Mouse (Mus musculus) naive thymus-derived CD4-positive, alpha-beta T cell, adult 5 months (primary cell): Measurements from ENCODE around the gene Mael. TPM values are rescaled to one million over a fixed set of nuclear protein-coding genes. Genes with fewer than 3 reads are reported as not detected.

Source experiments
- polyA plus RNA-seq: library from polyadenylated mRNA; unstranded; fragments of 100-300 nt; shearing (Covaris generic); gene quantifications from one replicate; pipeline ENCODE4 v1.2.1, GENCODE M21; 2017

Gene Mael
- polyA plus RNA-seq: not detected

DNA sequence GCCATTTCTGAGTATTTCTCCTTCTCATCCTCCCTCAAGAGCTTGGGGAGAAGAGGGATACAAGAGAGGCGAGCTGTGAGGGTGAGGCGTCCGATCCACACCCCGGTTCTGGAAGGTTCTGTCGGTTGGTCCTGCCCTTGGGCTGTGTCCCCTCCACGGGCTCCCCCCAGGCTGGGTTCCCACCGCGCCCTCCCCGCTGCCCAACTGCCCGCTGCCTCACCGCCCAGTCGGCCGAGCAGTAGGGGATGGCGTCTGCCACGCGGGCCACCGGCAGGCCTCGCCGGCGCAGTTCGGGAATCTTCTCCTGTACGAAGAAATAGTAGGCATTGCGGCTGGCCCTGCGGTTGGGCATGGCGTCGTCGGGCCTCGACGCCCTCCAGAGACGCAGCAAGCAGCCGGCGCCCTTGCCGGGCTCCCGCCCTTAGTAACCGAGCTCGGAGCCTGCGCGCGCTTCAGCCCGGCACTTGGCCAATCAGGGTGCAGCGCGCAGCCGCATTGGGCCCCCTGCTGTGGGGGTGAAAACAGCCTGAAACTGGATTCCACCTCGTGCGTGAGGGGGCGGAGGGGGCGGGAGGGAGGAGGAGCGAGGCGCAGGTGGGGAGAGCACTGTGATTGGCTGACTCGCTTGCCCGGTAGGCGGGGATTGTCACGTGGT is at the start of gene Mael:
Mael (minus strand) TSS at position 433 of the 655 bp plus-strand sequence.

DNA sequence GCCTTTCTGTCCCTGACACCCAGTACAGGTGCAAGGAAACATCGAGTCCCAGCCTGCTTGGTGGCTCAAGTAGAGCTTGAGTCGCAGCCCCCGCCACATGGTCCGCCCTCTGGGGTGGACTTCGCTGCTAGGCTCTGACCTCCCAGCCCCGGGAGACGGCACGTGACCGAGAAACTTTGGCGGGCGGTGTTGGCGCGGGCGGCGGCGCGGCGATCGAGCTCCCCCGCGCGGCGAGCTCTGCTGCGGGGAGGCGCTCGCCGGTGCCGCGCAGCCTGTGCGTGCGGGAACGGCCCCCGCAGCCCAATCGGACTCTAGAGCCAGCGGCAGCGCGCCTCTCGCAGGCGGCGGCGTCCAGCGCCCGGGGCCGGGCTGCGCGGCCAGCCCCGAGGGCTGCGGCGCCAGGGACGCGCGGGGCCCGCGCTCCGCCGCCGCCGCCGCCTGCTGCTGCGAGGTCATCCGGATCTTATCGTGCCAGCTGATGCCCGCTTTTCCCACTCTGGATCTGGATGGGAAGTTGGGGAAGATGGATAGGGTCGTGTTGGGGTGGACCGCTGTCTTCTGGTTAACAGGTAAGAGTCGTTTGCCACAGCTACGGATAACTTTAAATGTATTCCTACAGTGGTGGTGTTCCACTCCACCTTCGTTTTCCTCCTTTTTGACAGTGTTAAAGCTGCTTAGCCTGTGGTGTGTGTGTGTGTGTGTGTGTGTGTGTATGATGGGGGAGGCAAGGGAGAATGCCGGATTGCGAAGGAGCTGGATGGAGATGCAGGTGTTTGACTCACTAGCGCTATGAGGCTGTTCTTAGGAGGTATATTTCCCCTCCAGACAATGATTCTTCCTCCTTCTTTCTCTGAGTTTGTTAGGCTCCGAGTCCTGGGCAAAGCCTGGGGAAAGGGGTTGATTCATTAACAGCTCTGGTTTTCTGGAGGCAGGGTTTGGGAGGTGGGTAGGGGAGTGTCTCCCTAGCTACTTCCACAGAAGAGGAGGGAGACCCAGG is 15.6 kb upstream of the Mael start, which contains the start of gene Ildr2:
Ildr2 (plus strand) TSS at position 242 of the 997 bp plus-strand sequence.

Other genes with a start within 250 kb of the Mael start
- 39.8 TPM for gene Pou2f1, start 236.1 kb downstream of the Mael start, polyA plus RNA-seq
- gene Dusp27, start 110.8 kb downstream of the Mael start, polyA plus RNA-seq: not detected
- not detected for gene Gpa33, start 108.5 kb downstream of the Mael start, polyA plus RNA-seq
- not detected for gene Ildr2, start 15.4 kb upstream of the Mael start, polyA plus RNA-seq
- gene Tada1, start 140.3 kb upstream of the Mael start, polyA plus RNA-seq: 43.3 TPM
- 7.5 TPM for gene Pogk, start 171.1 kb upstream of the Mael start, polyA plus RNA-seq